Mouse (Mus musculus) MEL (cell line): ENCODE results near the gene Hspb11. TPM values are rescaled to one million over a fixed set of nuclear protein-coding genes. Genes with fewer than 3 reads are reported as not detected.

Source experiments
- DNase-seq: peaks from one replicate; pipeline ENCODE4 v3.0.0; 2011; ENCODE audit warnings: low read depth, low spot score
- H3K27ac ChIP-seq: 2 replicates; pipeline ENCODE4 v1.5.1; 2012; ENCODE audit warnings: low read depth, mild to moderate bottlenecking, control low read depth, low read length, moderate library complexity; ENCODE audit not compliant: control insufficient read depth
- H3K27me3 ChIP-seq, 2 experiments: fragments of 150-350 bp in 1 of 2; sonication (generic) in 1 of 2; 2 replicates each; pipeline ENCODE4 v1.6.1; 2012; ENCODE audit warnings: low read length in 2 of 2, mild to moderate bottlenecking in 2 of 2, improper control_type of control experiment in 1 of 2, moderate library complexity in 1 of 2; ENCODE audit not compliant: insufficient read depth in 2 of 2, control insufficient read depth in 1 of 2
- H3K36me3 ChIP-seq, 2 experiments: 2 replicates each; pipeline ENCODE4 v1.6.1; 2012 to 2014; ENCODE audit warnings: low read length in 2 of 2, improper control_type of control experiment in 1 of 2, inconsistent platforms in 1 of 2, mild to moderate bottlenecking in 1 of 2; ENCODE audit not compliant: insufficient read depth in 2 of 2, control insufficient read depth in 1 of 2
- H3K4me1 ChIP-seq, 2 experiments: fragments of 150-350 bp in 1 of 2; sonication (generic) in 1 of 2; 2 replicates each; pipeline ENCODE4 v1.6.1; 2012; ENCODE audit warnings: low read length in 2 of 2, improper control_type of control experiment in 1 of 2, mild to moderate bottlenecking in 1 of 2; ENCODE audit not compliant: insufficient read depth in 2 of 2, control insufficient read depth in 1 of 2
- H3K4me3 ChIP-seq, 2 experiments: fragments of 150-350 bp in 1 of 2; sonication (generic) in 1 of 2; 2 replicates each; pipeline ENCODE4 v1.5.1; 2012; ENCODE audit warnings: low read depth in 2 of 2, low read length in 2 of 2, mild to moderate bottlenecking in 2 of 2, moderate library complexity in 2 of 2, control low read depth in 1 of 2, improper control_type of control experiment in 1 of 2; ENCODE audit not compliant: control insufficient read depth in 1 of 2, insufficient read depth in 1 of 2
- H3K79me2 ChIP-seq: 2 replicates; pipeline ENCODE4 v1.6.1; 2012; ENCODE audit warnings: mild to moderate bottlenecking, low read length, moderate library complexity; ENCODE audit not compliant: control insufficient read depth, poor library complexity, insufficient read depth
- H3K9ac ChIP-seq: 2 replicates; pipeline ENCODE4 v1.6.1; 2012; ENCODE audit warnings: low read depth, mild to moderate bottlenecking, control low read depth, low read length, moderate library complexity; ENCODE audit not compliant: control insufficient read depth, poor library complexity, severe bottlenecking
- H3K9me3 ChIP-seq: fragments of 150-350 bp; sonication (generic); replicated peaks from 2 replicates; pipeline ENCODE4 v1.6.1; 2012; ENCODE audit warnings: mild to moderate bottlenecking, low read length, improper control_type of control experiment, moderate library complexity; ENCODE audit not compliant: insufficient read depth
- BHLHE40 ChIP-seq: IDR thresholded peaks from 2 replicates; pipeline ENCODE4 v1.6.1; 2012; ENCODE audit warnings: low read depth, mild to moderate bottlenecking, inconsistent platforms, low read length, improper control_type of control experiment, borderline replicate concordance
- CHD1 ChIP-seq: IDR thresholded peaks from 2 replicates; pipeline ENCODE4 v1.6.1; 2012; ENCODE audit warnings: low read depth, mild to moderate bottlenecking, inconsistent platforms, low read length, improper control_type of control experiment
- CHD2 ChIP-seq: IDR thresholded peaks from 2 replicates; pipeline ENCODE4 v1.6.1; 2011; ENCODE audit warnings: low read length, improper control_type of control experiment
- CTCF ChIP-seq, 3 experiments: IDR thresholded peaks in 2 of 3; conservative IDR thresholded peaks in 1 of 3; 2 replicates each; pipeline ENCODE4 v1.5.1; 2011 to 2012; ENCODE audit warnings: low read length in 3 of 3, low read depth in 2 of 3, mild to moderate bottlenecking in 2 of 3, improper control_type of control experiment in 1 of 3, inconsistent platforms in 1 of 3, mixed read lengths in 1 of 3, moderate library complexity in 1 of 3; ENCODE audit not compliant: control insufficient read depth in 1 of 3, insufficient read depth in 1 of 3, poor library complexity in 1 of 3, severe bottlenecking in 1 of 3
- E2F4 ChIP-seq: IDR thresholded peaks from 2 replicates; pipeline ENCODE4 v1.6.1; 2011; ENCODE audit warnings: low read depth, low read length, improper control_type of control experiment, borderline replicate concordance
- ELF1 ChIP-seq: IDR thresholded peaks from 2 replicates; pipeline ENCODE4 v1.6.1; 2014; ENCODE audit warnings: low read depth, mild to moderate bottlenecking, inconsistent platforms, low read length, improper control_type of control experiment, moderate library complexity
- GABPA ChIP-seq: IDR thresholded peaks from 2 replicates; pipeline ENCODE4 v1.6.1; 2012; ENCODE audit warnings: low read depth, mild to moderate bottlenecking, inconsistent platforms, low read length, improper control_type of control experiment, moderate library complexity
- GATA1 ChIP-seq: IDR thresholded peaks from 2 replicates; pipeline ENCODE4 v1.6.1; 2011; ENCODE audit warnings: low read depth, low read length, improper control_type of control experiment
- HCFC1 ChIP-seq: IDR thresholded peaks from 2 replicates; pipeline ENCODE4 v1.6.1; 2012; ENCODE audit warnings: low read depth, mild to moderate bottlenecking, inconsistent platforms, low read length, improper control_type of control experiment, moderate library complexity
- JUND ChIP-seq: IDR thresholded peaks from 2 replicates; pipeline ENCODE4 v1.6.1; 2011; ENCODE audit warnings: low read depth, mild to moderate bottlenecking, improper control_type of control experiment, low read length
- KAT2A ChIP-seq: conservative IDR thresholded peaks from 2 replicates; pipeline ENCODE4 v1.6.1; 2012; ENCODE audit warnings: low read depth, low read length, improper control_type of control experiment, inconsistent platforms
- MAFK ChIP-seq: IDR thresholded peaks from 2 replicates; pipeline ENCODE4 v1.6.1; 2011; ENCODE audit warnings: low read depth, mild to moderate bottlenecking, low read length, improper control_type of control experiment, borderline replicate concordance
- MAX ChIP-seq: IDR thresholded peaks from 2 replicates; pipeline ENCODE4 v1.6.1; 2011; ENCODE audit warnings: low read length, improper control_type of control experiment
- MAZ ChIP-seq: IDR thresholded peaks from 2 replicates; pipeline ENCODE4 v1.6.1; 2012; ENCODE audit warnings: low read depth, mild to moderate bottlenecking, inconsistent platforms, low read length, improper control_type of control experiment
- MEF2A ChIP-seq: IDR thresholded peaks from 2 replicates; pipeline ENCODE4 v1.6.1; 2014; ENCODE audit warnings: low read depth, mild to moderate bottlenecking, inconsistent platforms, low read length, improper control_type of control experiment; ENCODE audit not compliant: poor library complexity, insufficient replicate concordance, severe bottlenecking; ENCODE audit errors: extremely low read depth
- MYB ChIP-seq: IDR thresholded peaks from 2 replicates; pipeline ENCODE4 v1.6.1; 2011; ENCODE audit warnings: mild to moderate bottlenecking, low read depth, low read length, improper control_type of control experiment
- NELFE ChIP-seq: IDR thresholded peaks from 2 replicates; pipeline ENCODE4 v1.6.1; 2011; ENCODE audit warnings: low read depth, low read length, improper control_type of control experiment
- POLR2AphosphoS2 ChIP-seq: IDR thresholded peaks from 2 replicates; pipeline ENCODE4 v1.6.1; 2011; ENCODE audit warnings: low read length, improper control_type of control experiment
- POLR2AphosphoS5 ChIP-seq: IDR thresholded peaks from 2 replicates; pipeline ENCODE4 v1.6.1; 2012; ENCODE audit warnings: low read depth, borderline replicate concordance, mild to moderate bottlenecking, inconsistent platforms, low read length, moderate library complexity, mixed read lengths
- RAD21 ChIP-seq: IDR thresholded peaks from 2 replicates; pipeline ENCODE4 v1.6.1; 2011; ENCODE audit warnings: mild to moderate bottlenecking, low read depth, low read length, improper control_type of control experiment
- RCOR1 ChIP-seq: IDR thresholded peaks from 2 replicates; pipeline ENCODE4 v1.6.1; 2012; ENCODE audit warnings: low read depth, mild to moderate bottlenecking, inconsistent platforms, low read length, improper control_type of control experiment
- SIN3A ChIP-seq: IDR thresholded peaks from 2 replicates; pipeline ENCODE4 v1.6.1; 2012; ENCODE audit warnings: low read length, improper control_type of control experiment, inconsistent platforms
- TBP ChIP-seq: IDR thresholded peaks from 2 replicates; pipeline ENCODE4 v1.8.0; 2011; ENCODE audit warnings: low read depth, low read length, improper control_type of control experiment
- USF1 ChIP-seq: IDR thresholded peaks from 2 replicates; pipeline ENCODE4 v1.6.1; 2014; ENCODE audit warnings: low read depth, mild to moderate bottlenecking, inconsistent platforms, low read length, improper control_type of control experiment, moderate library complexity
- USF2 ChIP-seq, 2 experiments: IDR thresholded peaks; 2 replicates each; pipeline ENCODE4 v1.6.1; 2011 to 2012; ENCODE audit warnings: improper control_type of control experiment in 2 of 2, low read length in 2 of 2, borderline replicate concordance in 1 of 2, inconsistent platforms in 1 of 2, low read depth in 1 of 2, mild to moderate bottlenecking in 1 of 2; ENCODE audit not compliant: insufficient read depth in 1 of 2
- ZC3H11A ChIP-seq: IDR thresholded peaks from 2 replicates; pipeline ENCODE4 v1.6.1; 2012; ENCODE audit warnings: low read depth, mild to moderate bottlenecking, inconsistent platforms, low read length, improper control_type of control experiment
- ZKSCAN1 ChIP-seq: IDR thresholded peaks from 2 replicates; pipeline ENCODE4 v1.6.1; 2012; ENCODE audit warnings: low read depth, mild to moderate bottlenecking, inconsistent platforms, low read length, improper control_type of control experiment, moderate library complexity
- ZMIZ1 ChIP-seq: IDR thresholded peaks from 2 replicates; pipeline ENCODE4 v1.6.1; 2012; ENCODE audit warnings: low read depth, mild to moderate bottlenecking, inconsistent platforms, low read length, improper control_type of control experiment, moderate library complexity
- polyA plus RNA-seq, 2 experiments: library from polyadenylated mRNA; stranded (reverse) in 1 of 2; unstranded in 1 of 2; fragments of >175 nt in 1 of 2; fragments of >200 nt in 1 of 2; gene quantifications; 2 replicates each; pipeline versions ENCODE4 v1.2.1 to v1.2.4; 2012; ENCODE audit warnings: low replicate concordance in 2 of 2, low read depth in 1 of 2; ENCODE audit not compliant: insufficient read length in 2 of 2, insufficient read depth in 1 of 2, missing spikeins in 1 of 2
- total RNA-seq: library from RNA; depleted of rRNA; stranded (reverse); fragments of 300-350 nt; gene quantifications from 2 replicates; pipeline ENCODE4 v1.2.3, GENCODE M21; 2012

The Hspb11 gene
- total and polyA plus RNA-seq, 3 experiments = 11.2 to 16.8 TPM; not detected in 1

- Histone ChIP-seq H3K27ac (no peak overlapping the region), H3K4me3 (no peak overlapping the region), H3K79me2 (no peaks in the 10 kb centered on the region), H3K27me3 (peaks cover 6 to 15% of the 10 kb centered on the region in 2 experiments; a peak in 3 of 4 replicates), H3K9ac (no peak overlapping the region), H3K4me1 (no peaks in the 10 kb centered on the region; a peak in 1 of 4 replicates), H3K36me3 (no peaks in the 10 kb centered on the region)
- no peak for DNase-seq
- TF ChIP-seq CTCF (IDR thresholded peaks at IDR 0.05 in 2 of 3, conservative IDR thresholded peaks at IDR 0.05 in 1 of 3; ENCODE audit: control insufficient read depth in 1 of 3, insufficient read depth in 1 of 3, low read depth in 2 of 3, low read length in 3 of 3, poor library complexity in 1 of 3, severe bottlenecking in 1 of 3) = no peak
- no peak for TF ChIP-seq CHD2
- TF ChIP-seq BHLHE40 = no peak
- no peak for TF ChIP-seq MAZ
- TF ChIP-seq ZKSCAN1 = no peak
- TF ChIP-seq GATA1 = no peak
- no peak for TF ChIP-seq E2F4
- no peak for TF ChIP-seq MYB
- TF ChIP-seq MAX = no peak
- no peak for TF ChIP-seq GABPA
- no peak for TF ChIP-seq POLR2AphosphoS5
- TF ChIP-seq POLR2AphosphoS2 = no peak
- TF ChIP-seq ELF1 = no peak
- no peak for TF ChIP-seq USF2 (IDR thresholded peaks at IDR 0.05; ENCODE audit: borderline replicate concordance in 1 of 2, insufficient read depth in 1 of 2, low read depth in 1 of 2, low read length in 2 of 2)
- TF ChIP-seq ZMIZ1 = no peak
- TF ChIP-seq CHD1 = no peak
- no peak for TF ChIP-seq SIN3A
- TF ChIP-seq RCOR1 = no peak
- TF ChIP-seq, all 39 proteins: peak for 0
- no peaks in the 10 kb centered on the region for H3K9me3 ChIP-seq
Observed at GRCm38 (mm10) chr4:107303531-107303930, 50.1 kb downstream of the Hspb11 start.

- H3K36me3 ChIP-seq = no peaks in the 10 kb centered on the region
- no peak within 1 kb of the TSS for H3K4me3 ChIP-seq
- no peaks in the 10 kb centered on the region; a peak in 1 of 4 replicates for H3K4me1 ChIP-seq
- H3K27me3 ChIP-seq = peaks cover 7 to 15% of the 10 kb centered on the region in 2 experiments; a peak in 3 of 4 replicates
- no peak for DNase-seq
- H3K27ac ChIP-seq = no peak within 1 kb of the TSS
- no peak within 1 kb of the TSS for H3K9ac ChIP-seq
- H3K79me2 ChIP-seq = no peaks in the 10 kb centered on the region
- no peak for TF ChIP-seq TBP
- TF ChIP-seq MEF2A = no peak
- TF ChIP-seq ZC3H11A = no peak
- no peak for TF ChIP-seq ZKSCAN1
- TF ChIP-seq KAT2A = no peak
- no peak for TF ChIP-seq ELF1
- TF ChIP-seq E2F4 = no peak
- no peak for TF ChIP-seq USF1
- no peak for TF ChIP-seq GABPA
- TF ChIP-seq JUND = no peak
- no peak for TF ChIP-seq MAFK
- TF ChIP-seq POLR2AphosphoS5 = no peak
- TF ChIP-seq CTCF (IDR thresholded peaks at IDR 0.05 in 2 of 3, conservative IDR thresholded peaks at IDR 0.05 in 1 of 3; ENCODE audit: control insufficient read depth in 1 of 3, insufficient read depth in 1 of 3, low read depth in 2 of 3, low read length in 3 of 3, poor library complexity in 1 of 3, severe bottlenecking in 1 of 3) = no peak
- TF ChIP-seq CHD1 = no peak
- no peak for TF ChIP-seq MYB
- TF ChIP-seq RAD21 = no peak
- no peak for TF ChIP-seq GATA1
- no peak for TF ChIP-seq USF2 (IDR thresholded peaks at IDR 0.05; ENCODE audit: borderline replicate concordance in 1 of 2, insufficient read depth in 1 of 2, low read depth in 1 of 2, low read length in 2 of 2)
- TF ChIP-seq NELFE = no peak
- no peak for TF ChIP-seq HCFC1
- no peaks in the 10 kb centered on the region for H3K9me3 ChIP-seq
Observed at GRCm38 (mm10) chr4:107306966-107307365, 53.6 kb downstream of the Hspb11 start, which contains the start of gene Dio1. Gene Dio1, minus strand, starts transcription at chr4:107307169.
